Mouse (Mus musculus) heart, adult 8-10 months (tissue): Measurements from ENCODE around the gene Zswim1. TPM values are rescaled to one million over a fixed set of nuclear protein-coding genes. Genes with fewer than 3 reads are reported as not detected.
"Not testable (repeated sequence)": the region's sequence is repeated elsewhere in the genome, so short reads cannot be mapped to it uniquely, and the experiment has no call there.

Source experiments
- DNase-seq: peaks from one replicate; pipeline ENCODE4 v3.0.0; 2022; ENCODE audit warnings: low spot score
- total RNA-seq, 4 experiments: library from RNA; stranded (reverse); gene quantifications; 2 replicates each; pipeline ENCODE4 v1.2.4; 2022

Gene Zswim1
- total RNA-seq, 4 experiments from 2014 or later: 4.6 to 6.1 (median 5.1) TPM

DNA sequence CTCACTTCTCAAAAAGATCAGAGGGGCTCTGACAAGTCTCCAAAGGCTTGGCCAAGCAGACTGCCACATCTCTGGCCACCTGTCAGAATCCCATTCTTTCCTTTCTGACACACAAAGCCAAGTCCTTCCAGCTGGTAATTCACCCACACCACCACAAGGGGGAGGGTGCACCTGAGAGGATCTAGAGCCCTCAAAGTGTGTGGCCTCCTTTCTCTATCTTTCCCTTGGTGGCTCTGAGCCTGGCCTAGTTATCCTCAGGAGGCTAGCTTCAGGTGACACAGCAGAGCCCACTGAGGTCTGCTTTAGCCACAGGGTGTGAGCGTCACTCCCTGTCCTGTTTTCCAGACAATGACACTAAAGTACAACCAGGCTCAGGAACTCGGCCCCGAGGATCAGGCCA lies 29.2 kb upstream of the Zswim1 start:
- peak; percentile 45 for DNase-seq

DNA sequence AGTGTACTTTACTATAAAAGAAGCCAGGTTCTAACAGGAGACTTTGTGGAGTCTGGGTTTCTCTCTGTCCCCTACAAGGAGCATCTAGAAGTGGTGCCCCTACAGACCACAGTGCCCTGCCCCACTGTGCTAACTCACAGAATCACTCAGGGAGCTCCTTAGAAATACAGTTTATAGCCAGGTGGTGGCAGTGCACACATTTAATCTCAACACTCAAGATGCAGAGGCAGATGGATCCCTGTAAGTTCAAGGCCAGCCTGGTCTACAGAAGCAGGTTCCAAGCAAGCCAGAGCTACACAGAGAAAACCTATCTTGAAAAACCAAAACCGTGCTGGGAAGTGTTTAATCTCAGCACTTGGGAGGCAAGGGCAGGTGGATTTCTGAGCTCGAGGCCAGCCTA lies 28.7 kb upstream of the Zswim1 start:
- no peak for DNase-seq

DNA sequence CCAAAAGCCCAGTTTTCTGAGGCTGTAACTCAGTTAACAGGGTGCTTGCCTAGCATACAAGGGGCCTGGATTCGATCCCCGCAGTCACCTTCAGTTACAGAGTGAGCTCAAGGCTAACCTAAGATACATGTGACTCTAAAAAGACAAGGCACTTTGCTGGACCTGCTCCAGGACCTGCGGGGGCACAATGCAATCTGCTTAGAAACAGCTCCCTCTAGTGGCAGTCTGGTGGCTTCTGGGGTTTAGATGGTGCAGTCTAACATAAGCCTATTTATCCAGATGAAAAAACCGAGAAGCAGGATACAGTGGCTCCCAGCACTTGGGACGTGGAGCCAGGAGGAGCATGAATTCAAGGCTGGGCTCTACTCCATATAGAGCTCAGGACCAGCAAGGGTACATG lies 28.2 kb upstream of the Zswim1 start:
- peak; percentile 82 for DNase-seq

DNA sequence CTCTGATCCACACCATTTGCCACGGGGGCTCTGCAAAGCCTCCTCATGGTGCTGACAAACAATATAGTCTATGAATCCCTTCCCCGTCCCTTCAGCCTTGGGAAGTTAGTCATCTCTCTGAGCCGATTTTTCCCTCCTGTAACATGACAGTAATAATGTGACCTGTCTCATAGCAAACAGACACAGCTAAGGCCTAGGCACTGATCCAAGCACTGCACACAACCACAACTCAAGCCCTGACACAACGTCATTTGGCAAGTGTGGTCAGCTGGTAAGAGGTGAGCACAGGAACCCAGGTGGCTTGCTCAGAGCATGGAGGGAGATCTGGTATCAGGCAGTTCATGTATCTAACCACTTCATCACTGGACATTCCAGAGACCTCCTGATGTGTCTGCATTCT lies 26.6 kb upstream of the Zswim1 start:
- DNase-seq: no peak

DNA sequence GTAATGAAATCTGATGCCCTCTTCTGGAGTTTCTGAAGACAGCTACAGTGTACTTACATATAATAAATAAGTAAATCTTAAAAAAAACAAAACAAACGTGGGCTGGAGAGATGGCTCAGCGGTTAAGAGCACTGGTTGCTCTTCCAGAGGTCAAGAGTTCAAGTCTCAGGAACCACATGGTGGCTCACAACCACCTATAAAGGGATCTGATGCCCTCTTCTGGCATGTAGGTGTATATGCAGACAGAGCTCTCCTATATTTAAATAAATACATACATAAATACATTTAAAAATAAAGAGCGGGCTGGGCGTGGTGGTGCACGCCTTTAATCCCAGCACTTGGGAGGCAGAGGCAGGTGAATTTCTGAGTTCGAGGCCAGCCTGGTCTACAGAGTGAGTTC lies 23.9 kb upstream of the Zswim1 start:
- not testable (repeated sequence) for DNase-seq

DNA sequence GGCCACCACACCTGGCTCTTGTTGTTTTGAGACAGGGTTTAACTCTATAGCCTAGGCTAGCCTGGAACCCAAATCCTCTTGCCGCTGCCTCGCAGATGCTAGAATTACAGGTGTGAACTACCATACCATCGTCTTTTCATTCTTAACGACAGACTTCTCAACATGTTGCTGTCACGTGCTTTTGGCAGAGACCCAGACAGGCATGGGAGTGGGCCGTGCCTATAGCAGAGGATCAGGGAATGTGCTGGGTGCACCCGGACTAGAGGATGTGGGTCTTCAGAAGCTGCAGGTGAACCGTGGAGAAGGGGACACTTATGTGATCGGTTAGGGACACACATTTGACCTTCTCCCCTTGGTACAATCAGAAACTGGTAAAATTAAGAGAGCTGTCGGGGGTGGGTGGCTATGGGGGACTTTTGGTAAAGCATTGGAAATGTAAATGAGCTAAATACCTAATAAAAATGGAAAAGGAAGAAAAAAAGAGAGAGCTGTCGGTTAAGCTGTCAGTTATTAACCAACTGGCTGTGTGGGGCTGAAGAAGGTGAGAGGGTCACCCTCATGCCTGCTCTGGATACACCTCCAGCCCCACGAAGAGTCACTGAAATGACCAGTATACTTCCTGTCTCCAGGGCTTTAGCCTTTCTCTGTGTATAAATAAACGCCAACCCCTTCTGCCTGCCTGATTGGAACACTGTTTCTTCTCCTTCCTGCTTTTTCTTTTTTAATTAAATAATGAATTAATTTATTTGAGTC lies 22.1 kb upstream of the Zswim1 start:
- DNase-seq: no peak

DNA sequence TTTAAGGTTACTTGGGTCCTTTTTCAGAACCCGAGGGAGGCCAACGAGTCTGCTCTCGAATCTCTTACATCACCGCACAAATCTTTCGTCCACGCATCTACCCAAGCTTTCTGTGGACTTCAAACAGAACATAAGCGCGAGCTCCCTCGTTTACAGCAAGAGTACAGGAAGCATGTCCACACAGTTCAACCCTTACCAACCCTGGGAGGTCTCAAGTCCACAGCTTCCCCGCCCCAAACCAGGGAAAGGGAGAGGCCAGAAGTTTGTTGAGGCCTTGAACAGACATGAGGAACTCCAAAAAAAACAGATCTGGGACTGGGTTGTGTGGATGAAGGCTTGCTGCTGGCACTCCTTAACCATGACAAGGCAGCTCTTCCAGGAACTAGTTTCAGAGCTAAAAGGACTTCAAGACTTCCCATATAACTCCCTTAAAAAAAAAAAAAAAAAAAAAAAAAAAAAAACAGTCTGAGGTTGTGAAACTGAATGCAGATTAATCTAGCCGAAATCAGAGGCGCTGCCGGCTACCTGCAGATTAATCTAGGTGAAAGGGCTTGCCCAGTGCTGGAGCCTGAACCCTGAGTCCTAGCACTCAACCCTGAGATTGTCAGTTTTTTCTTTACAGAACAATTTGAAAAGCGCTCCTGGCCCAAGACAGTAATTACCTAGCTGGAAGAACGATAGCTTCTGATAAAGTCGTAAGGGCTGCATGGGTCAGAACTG lies 19.1 kb upstream of the Zswim1 start:
- no peak for DNase-seq

DNA sequence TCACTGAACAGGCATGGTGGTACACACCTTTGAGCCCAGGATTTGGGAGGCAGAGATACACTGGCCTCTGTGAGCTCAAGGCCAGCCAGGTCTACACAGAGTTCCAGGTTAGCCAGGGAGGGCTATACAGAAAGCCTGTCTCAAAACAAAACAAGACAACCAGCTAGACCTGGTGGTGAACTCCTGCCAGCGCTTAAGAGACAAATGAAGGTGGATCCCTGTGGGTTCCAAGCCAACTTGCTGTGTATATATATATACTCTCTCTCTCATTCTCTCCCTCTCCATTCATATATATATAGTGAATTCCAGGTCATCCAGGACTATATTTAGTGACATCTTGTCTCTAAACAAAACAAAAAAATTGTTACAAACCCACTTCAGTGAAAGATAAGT lies 18.6 kb upstream of the Zswim1 start:
- DNase-seq: no peak

DNA sequence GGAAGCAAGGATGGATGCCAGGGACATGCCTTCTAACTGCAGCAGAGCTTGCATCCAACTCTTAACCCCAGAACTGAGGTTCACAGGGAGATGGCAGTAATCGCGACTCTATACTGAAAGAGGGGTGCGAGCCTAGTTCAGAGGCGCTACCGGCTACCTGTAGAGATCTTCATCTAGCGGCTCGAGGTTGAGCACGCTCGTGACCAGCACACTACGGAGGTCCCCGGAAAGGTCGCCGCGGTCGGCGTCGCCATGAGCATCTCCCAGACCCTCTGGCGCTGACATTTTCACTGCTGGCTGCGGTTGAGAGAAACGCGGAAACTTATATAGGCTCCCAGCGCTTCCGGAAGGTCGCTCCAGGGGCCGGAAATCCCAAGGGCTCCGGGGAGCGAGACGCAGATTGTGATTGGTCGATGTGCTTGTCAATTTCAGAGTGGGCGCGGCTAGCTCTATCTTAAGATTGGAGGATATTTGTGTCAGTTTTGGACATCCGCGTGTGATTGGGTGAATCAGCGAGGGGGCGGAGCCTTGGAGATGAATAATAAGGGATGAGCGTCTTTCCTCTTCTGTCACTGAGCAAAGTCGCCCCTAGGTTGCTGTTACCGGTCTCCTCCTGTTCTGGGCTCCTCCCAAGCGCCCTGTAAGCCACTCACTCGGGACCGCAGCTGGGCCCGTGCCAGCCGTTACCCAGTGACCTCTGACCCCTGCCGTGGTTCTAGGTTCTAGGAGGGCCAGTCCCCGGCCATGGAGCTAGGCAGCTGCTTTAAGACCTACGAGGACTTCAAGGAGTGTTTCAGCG lies 17.8 kb upstream of the Zswim1 start, which contains the start of the genes Acot8 and Zswim3:
TSS of gene Acot8 (minus strand) at position 350 of the 799 bp plus-strand sequence.
TSS of gene Zswim3 (plus strand) at position 566 of the 799 bp plus-strand sequence.
- peak; percentile 100 for DNase-seq

DNA sequence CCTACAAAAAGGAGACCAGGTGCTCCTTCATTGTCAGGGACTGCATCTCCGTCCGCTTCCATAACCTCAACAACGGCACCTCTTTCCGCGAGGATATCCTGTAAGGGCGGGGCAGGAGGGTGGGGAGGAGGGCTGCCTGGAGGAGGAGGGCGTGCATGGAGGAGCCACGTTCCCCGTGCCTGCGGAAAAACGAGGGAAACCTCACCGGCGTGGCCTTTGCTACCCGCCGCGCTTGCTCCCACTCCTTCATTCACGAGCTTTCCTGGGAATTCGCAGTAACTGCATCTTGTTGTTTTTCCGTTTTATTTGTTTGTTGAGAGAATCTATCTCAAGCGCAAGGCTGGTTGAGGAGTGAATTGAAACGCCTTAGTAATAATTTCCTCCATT lies 17.2 kb upstream of the Zswim1 start:
- no peak for DNase-seq

DNA sequence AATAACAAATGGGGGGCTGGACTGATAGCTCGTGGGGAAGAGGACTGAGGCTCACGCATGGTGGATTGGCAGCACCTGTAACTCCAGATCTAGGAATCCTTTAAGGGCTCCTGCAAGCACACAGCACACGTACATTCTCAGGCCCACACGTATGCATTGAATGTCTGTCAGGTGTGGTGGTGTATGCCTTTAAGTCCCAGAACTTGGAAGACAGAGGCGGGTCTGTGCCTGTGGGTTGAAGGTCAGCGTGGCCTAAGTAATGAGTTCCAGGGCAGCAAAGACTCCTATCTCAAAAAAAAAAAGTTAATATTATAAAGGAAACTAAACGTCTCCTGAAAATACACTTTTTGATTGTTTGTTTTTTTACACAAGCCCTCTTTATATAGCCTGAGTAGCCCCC lies 15.9 kb upstream of the Zswim1 start:
- no peak for DNase-seq

DNA sequence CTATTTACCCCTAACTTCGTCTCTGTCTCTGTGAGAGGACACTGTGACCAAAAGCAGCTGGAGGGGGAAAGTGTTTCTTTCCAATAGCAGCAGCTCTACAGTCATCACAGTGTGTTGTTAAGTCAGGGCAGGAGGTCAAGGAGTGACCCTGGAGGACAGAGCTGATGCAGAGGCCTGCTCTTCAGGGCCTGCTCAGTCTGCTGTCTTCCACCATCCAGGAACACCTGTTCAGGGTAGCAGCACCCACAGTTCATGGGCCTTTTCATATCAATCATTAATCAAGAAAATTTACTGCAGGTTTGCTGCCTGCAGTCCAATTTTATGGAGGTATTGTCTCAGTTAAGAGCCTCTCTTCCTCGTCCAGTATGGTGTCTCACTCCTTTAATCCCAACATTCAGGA lies 8.9 kb upstream of the Zswim1 start:
- no peak for DNase-seq

DNA sequence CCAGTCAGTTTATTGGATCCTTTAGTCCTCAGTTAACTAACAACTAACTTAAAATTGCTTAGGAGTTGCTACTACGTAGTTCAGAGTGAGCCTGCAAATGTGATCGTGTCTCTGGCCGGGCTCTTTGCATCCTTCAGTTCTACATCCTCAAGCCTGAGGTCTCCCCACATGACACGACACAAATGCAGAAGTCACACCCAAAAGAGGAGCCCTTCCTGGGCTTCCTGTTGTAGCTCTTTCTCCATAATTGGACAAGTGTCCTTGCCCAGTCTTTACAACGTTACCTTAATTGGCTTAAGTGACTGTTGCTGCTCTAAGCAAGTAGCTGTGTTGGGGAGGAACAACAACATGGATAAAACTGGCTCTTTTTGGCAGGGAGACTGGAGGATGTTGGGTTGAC lies 7.1 kb upstream of the Zswim1 start:
- DNase-seq: no peak

DNA sequence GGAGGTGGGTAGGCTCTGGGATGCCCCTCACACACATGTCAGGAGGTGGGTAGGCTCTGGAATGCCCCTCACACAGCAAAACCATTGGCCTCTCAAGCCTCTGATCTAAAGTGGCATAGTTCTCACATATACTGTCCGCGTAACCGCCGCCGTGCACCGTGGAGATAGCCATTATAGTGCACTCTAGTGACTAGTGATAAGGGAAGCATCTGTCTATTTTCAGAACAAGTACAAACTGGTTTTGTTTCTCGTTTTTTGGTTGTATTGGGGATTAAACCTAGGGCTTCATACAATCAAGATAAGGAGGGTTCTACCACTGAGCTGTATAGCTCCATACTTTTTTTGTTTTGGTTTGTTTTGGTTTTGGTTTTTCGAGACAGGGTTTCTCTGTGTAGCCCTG lies 6.7 kb upstream of the Zswim1 start:
- DNase-seq: no peak

DNA sequence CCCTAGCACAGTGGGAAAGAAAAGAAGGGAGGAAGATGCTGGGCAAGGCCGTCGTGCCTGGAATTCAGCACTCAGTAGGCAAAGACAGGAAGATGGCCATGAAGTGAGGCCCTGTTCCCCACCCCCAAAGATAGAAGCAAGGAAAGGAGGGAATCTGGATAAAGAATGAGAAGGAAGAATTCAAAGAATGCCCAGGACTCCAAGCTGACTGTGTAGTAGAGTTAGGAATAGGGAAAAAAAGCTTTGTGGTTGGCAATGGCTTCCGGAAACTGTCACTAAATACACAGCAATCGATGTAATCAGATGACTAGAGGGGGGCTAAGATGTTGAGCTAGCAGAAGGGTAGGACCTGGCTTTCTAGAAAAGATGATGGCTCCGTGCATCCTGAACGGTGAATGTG lies 5.3 kb upstream of the Zswim1 start:
- no peak for DNase-seq

DNA sequence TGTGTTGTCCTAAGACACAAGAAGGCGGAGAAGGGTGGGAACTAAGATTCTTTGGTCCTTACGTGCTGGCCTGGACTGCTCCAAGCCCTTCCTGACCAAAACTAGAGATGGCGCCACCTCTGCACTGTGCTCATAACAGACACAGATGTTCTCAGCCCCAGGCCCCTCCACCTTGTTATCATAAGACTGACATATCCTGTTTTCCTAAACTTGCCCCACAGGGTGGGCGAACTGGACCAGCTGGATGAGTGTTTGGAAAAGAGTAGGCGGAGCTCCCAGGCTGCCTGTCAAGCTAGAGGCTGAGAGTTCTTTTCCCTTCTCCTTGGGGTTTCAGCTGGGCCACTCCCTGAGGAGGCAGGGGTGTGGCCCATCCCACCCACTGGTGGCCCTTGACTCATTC lies 4.8 kb upstream of the Zswim1 start:
- no peak for DNase-seq

DNA sequence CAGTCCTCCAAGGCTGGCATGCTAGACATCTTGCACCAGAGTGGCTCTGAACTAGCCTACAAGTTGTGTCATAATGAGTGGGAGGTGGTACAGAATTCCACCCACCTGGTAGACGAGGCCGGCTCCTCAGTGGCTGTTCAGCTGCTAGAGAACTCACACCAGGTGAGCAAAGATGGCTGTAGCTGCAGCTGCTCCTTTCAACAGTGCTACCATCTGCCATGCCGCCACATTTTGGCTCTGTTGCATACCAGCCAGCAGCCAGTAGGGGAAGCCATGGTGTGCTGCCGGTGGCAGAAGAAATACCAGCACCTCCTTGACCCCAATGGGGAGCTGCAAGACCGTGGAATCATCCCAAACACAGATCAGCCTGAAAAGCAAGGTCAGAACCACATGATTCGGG lies 1.4 kb upstream of the Zswim1 start:
- DNase-seq: no peak

DNA sequence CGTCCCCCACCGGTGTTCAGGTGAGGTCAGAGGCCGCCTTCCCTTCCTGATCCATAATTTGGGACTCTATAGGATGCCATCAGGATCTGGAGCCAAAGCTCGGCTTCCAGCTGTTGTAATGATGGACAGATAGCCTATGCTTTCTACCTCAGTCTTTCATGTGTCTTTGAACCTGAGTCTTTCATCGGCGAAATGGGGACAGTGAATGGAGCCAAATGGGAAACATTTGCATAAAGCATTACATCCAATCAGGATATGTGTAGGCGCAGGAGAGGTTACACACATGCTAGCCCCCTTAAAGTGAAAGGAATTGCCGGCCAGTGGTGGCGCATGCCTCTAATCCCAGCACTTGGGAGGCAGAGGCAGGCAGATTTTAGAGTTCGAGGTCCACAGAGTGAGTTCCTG lies 697 bp downstream of the Zswim1 start:
- no peak for DNase-seq

DNA sequence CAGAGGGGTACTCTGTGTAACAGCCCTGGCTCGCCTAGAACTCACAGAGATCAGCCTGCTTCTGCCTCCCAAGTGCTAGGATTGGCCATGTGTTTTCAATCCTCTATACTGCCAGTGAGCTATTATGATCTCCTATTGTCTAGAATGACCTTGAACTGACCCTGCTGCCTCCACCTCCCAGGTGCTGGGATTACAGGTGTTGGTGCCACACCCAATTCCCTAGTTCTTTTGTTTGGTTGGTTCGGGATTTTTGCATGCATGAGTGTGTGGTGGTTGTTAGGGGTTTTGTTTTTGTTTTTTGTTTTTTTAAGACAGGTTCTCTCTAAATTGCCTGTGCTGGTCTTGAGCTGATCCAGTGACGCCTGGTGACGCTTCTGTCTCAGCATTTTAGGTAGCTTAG lies 1.5 kb downstream of the Zswim1 start:
- no peak for DNase-seq

DNA sequence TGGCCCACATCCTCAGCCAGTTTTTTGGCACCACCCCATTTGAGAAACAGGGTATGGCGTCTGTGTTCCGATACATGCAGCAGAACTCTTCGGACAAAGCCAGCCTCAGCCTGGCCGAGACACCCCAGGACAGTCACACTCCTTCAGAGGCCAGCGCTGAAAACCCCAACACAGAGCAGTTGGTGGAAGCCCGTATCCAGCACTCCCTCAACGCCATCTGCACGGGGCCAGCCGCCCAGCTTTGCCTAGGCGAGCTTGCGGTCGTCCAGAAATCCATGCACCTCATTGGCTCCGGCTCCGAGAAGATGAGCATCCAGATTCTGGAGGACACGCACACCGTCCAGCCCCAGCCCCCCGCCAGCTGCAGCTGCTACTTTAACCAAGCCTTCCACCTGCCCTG lies 3.0 kb downstream of the Zswim1 start:
- no peak for DNase-seq

DNA sequence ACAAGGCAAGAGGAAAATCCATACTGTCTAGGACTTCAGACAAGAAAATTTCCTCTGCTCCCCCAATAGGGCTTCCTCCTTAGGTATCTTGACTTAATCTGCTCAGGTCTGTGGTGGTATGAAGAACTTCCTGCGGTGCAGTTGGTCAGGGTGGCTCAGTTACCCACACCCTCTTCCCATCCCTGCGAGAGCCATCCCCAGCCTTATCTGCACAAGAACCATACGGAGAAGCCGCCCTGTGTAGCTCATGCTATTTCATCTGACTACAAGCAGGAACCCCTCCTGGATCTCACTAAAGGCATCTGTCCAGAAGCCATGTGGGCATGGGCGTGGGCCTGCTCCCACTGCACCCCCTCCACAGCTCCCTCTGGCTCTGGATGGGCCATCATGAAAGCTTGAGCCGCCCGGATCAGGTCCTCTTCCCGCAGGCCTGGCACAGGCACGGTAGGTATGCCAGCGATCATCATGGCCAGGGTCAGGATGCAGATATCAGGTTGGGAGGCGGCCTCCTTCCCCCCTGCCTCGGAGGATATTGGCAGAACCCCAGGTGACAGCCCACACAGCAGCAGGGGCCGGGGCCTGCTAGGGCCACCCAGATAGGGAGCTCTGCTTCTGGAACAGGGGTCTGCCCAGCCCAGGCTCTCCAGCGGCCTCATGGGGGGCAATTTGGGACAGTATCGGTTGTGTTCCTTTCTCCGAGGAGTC lies 4.8 kb downstream of the Zswim1 start:
- DNase-seq: no peak

DNA sequence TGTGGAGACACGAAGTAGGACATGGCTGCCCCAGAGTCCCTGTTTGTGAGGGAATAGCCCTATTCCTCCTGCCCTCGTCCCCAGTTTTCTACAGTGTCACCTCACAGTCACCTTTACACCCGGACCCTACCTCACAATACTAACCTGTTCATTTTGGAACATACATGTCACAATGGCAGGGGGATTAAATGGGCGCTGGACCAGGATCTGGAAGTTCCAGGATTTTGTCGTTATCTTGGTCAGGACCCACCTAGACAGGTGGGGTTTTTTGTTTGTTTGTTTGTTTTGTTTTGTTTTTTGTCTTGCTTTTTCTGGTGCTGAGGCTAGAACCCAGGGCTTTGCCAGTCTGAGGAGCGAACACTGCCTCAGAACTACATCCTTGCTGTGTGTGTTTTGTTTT lies 6.0 kb downstream of the Zswim1 start, which contains the start of gene Spata25:
TSS of gene Spata25 (minus strand) at position 101 of the 400 bp plus-strand sequence.
- DNase-seq: no peak
